Mouse (Mus musculus) retina, adult 2 months (tissue): ENCODE measurements around the gene Gm14124.
"Not testable (repeated sequence)": the region's sequence is repeated elsewhere in the genome, so short reads cannot be mapped to it uniquely, and the experiment has no call there.

Experiments
- DNase-seq: peaks from one replicate; pipeline ENCODE4 v3.0.0-alpha.2; 2012; ENCODE audit warnings: low read depth, low spot score

The Gm14124 gene

GRCm38 (mm10) chr2:150257291-150257690 is at the start of gene Gm14124:
Gene Gm14124, plus strand, starts transcription at chr2:150257517.
- DNase-seq: not testable (repeated sequence)

GRCm38 (mm10) chr2:150217600-150218362 is 39.5 kb upstream of the Gm14124 start, which contains the start of gene Zfp937:
Gene Zfp937, plus strand, starts transcription at chr2:150218073.
- peak; percentile 45 for DNase-seq

- DNase-seq: not testable (repeated sequence)
Measured at GRCm38 (mm10) chr2:150218363-150218725, 39.0 kb upstream of the Gm14124 start.

- DNase-seq: not testable (repeated sequence)
Measured at GRCm38 (mm10) chr2:150223263-150223662, 34.1 kb upstream of the Gm14124 start.

GRCm38 (mm10) chr2:150243211-150243610 is 14.1 kb upstream of the Gm14124 start:
- DNase-seq: no peak

GRCm38 (mm10) chr2:150255491-150255890 is 1.8 kb upstream of the Gm14124 start, which contains the start of gene Gm21994:
Gene Gm21994, minus strand, starts transcription at chr2:150255591.
- DNase-seq: not testable (repeated sequence)

GRCm38 (mm10) chr2:150256861-150257260 is 456 bp upstream of the Gm14124 start:
- not testable (repeated sequence) for DNase-seq

- DNase-seq: no peak
Measured at GRCm38 (mm10) chr2:150293669-150294068, 36.4 kb downstream of the Gm14124 start.

GRCm38 (mm10) chr2:150299096-150299495 is 41.8 kb downstream of the Gm14124 start:
- DNase-seq: no peak

- no peak for DNase-seq
Measured at GRCm38 (mm10) chr2:150307183-150307773, 50.0 kb downstream of the Gm14124 start.

- peak; percentile 74 for DNase-seq
Measured at GRCm38 (mm10) chr2:150310952-150311884, 53.9 kb downstream of the Gm14124 start.

GRCm38 (mm10) chr2:150316140-150316539 is 58.8 kb downstream of the Gm14124 start:
- DNase-seq: no peak

- no peak for DNase-seq
Measured at GRCm38 (mm10) chr2:150318973-150319372, 61.7 kb downstream of the Gm14124 start.
